22 mouse cellular contexts compared by ENCODE assay signal in the genomic region with DNA sequence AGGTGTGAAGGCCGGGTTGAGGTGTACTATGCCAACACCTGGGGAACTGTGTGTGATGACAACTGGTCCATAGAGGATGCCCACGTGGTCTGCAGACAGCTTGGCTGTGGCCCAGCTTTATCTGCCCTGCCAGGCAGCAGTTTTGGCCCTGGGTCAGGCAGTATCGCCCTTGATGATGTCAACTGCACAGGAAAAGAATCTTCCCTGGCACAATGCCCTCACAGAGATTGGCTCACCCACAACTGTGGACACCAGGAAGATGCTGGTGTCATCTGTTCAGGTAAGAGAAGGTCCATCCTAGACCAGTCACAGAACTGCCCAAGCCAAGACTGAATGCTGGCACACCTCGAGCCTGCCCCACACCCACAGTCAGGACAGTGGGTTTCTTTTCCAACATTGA. TPM values are rescaled to one million over a fixed set of nuclear protein-coding genes. Genes with fewer than 3 reads are reported as not detected.
"Had no signal": no experiment of that assay in that cellular context is flagged by ENCODE, and none has a peak within 500 bp of the region (broad histone marks: within the 10 kb centered on the region; RNA-seq: fewer than 3 reads in every experiment).

No protein-coding gene starts in this region.

- H3K27ac ChIP-seq: kidney, postnatal 0 days; limb, embryonic 13.5 days; liver, embryonic 15.5 days; midbrain, embryonic 13.5 days; neural tube, embryonic 13.5 days had no signal

- H3K36me3 ChIP-seq: limb, embryonic 13.5 days; liver, embryonic 15.5 days; midbrain, embryonic 13.5 days; neural tube, embryonic 13.5 days had no signal

- H3K4me3 ChIP-seq: limb, embryonic 13.5 days; liver, embryonic 15.5 days; midbrain, embryonic 13.5 days; neural tube, embryonic 13.5 days had no signal

- H3K9ac ChIP-seq: limb, embryonic 13.5 days; liver, embryonic 15.5 days; lung, embryonic 14.5 days; midbrain, embryonic 13.5 days; neural tube, embryonic 13.5 days had no signal

- DNase-seq: kidney, adult 9 months; kidney, postnatal 36 days; layer of hippocampus, adult 9-11 months; layer of hippocampus, postnatal 36 days; lung, embryonic 14.5 days; lung, postnatal 10 days; lung, postnatal 4 days; retina, postnatal 1 day; right cerebral cortex, postnatal 4 days; spleen, adult 18-20 months; thymus, adult 18-20 months; thymus, postnatal 14 days had no signal

- ATAC-seq: midbrain, embryonic 13.5 days had no signal

- H3K4me2 ChIP-seq: limb, embryonic 13.5 days; liver, embryonic 11.5 days; liver, embryonic 15.5 days; lung, embryonic 14.5 days; midbrain, embryonic 13.5 days; neural tube, embryonic 13.5 days had no signal

- H3K27me3 ChIP-seq: limb, embryonic 13.5 days; liver, embryonic 15.5 days; midbrain, embryonic 13.5 days; neural tube, embryonic 13.5 days had no signal

- H3K9me3 ChIP-seq: limb, embryonic 13.5 days; liver, embryonic 15.5 days; midbrain, embryonic 13.5 days; neural tube, embryonic 13.5 days had no signal

- H3K4me1 ChIP-seq: limb, embryonic 13.5 days; liver, embryonic 15.5 days; midbrain, embryonic 13.5 days; neural tube, embryonic 13.5 days had no signal

RNA-seq across cellular contexts. Expression of a gene that starts 56.2 kb away (rescaled TPM):
- total RNA-seq: layer of hippocampus, adult 18-20 months; layer of hippocampus, postnatal 36 days; left cerebral cortex, adult 8-10 months; megakaryocyte-erythroid progenitor cell, adult 5-6 weeks had no signal
- polyA plus RNA-seq: kidney, postnatal 0 days; limb, embryonic 13.5 days; liver, embryonic 11.5 days; liver, embryonic 15.5 days; lung, embryonic 14.5 days; midbrain, embryonic 13.5 days; neural tube, embryonic 13.5 days; stomach, embryonic 14.5 days had no signal
